Mouse (Mus musculus): ENCODE measurements at regions not wholly inside any gene's neighbourhood (a gene's known extent, or its start where the extent isn't known, plus 50 kb on each side); places are given as distances from the start of the nearest gene placed in this dataset.

GRCm38 (mm10) chr3:103500366-103500765 is 74.7 kb upstream of the Syt6 start:
- peaks cover 6% of the 10 kb centered on the region; the same call in 1 of the 2 replicates for H3K27me3 ChIP-seq (ENCODE audit: insufficient read depth, low read length)
- H3K4me3 ChIP-seq (replicated peaks; ENCODE audit: low read length) = no peak overlapping the region
- no peak for TF ChIP-seq NANOG (IDR thresholded peaks at IDR 0.05; ENCODE audit: borderline replicate concordance, low read length)
- no peak for TF ChIP-seq POU5F1 (IDR thresholded peaks at IDR 0.05; ENCODE audit: borderline replicate concordance, low read length)
- TF ChIP-seq CTCF (conservative IDR thresholded peaks at IDR 0.05; ENCODE audit: low read length) = no peak
- peaks cover 3% of the 10 kb centered on the region for H3K4me1 ChIP-seq (replicated peaks; ENCODE audit: low read depth, low read length)
- peaks cover 14% of the 10 kb centered on the region for H3K9me3 ChIP-seq (ENCODE audit: low read length)
- H3K36me3 ChIP-seq (ENCODE audit: insufficient read depth, low read length) = no peaks in the 10 kb centered on the region

GRCm38 (mm10) chr3:103504160-103504559 is 70.9 kb upstream of the Syt6 start:
- Histone ChIP-seq H3K4me1 (replicated peaks; ENCODE audit: low read depth, low read length) (peaks cover 3% of the 10 kb centered on the region), H3K27me3 (ENCODE audit: insufficient read depth, low read length) (0 out of 2 replicates have a peak, but pooled peaks cover 6% of the 10 kb centered on the region), H3K4me3 (replicated peaks; ENCODE audit: low read length) (no peak overlapping the region), H3K9me3 (ENCODE audit: low read length) (peaks cover 22% of the 10 kb centered on the region), H3K36me3 (ENCODE audit: insufficient read depth, low read length) (no peaks in the 10 kb centered on the region)
- no peak for TF ChIP-seq CTCF (conservative IDR thresholded peaks at IDR 0.05; ENCODE audit: low read length)
- no peak for TF ChIP-seq NANOG (IDR thresholded peaks at IDR 0.05; ENCODE audit: borderline replicate concordance, low read length)
- TF ChIP-seq POU5F1 (IDR thresholded peaks at IDR 0.05; ENCODE audit: borderline replicate concordance, low read length) = no peak

- Histone ChIP-seq H3K4me3 (replicated peaks; ENCODE audit: low read length) (no peak overlapping the region), H3K27me3 (ENCODE audit: insufficient read depth, low read length) (no peaks in the 10 kb centered on the region), H3K36me3 (ENCODE audit: insufficient read depth, low read length) (no peaks in the 10 kb centered on the region), H3K4me1 (replicated peaks; ENCODE audit: low read depth, low read length) (no peaks in the 10 kb centered on the region), H3K9me3 (ENCODE audit: low read length) (no peaks in the 10 kb centered on the region)
- TF ChIP-seq CTCF (conservative IDR thresholded peaks at IDR 0.05; ENCODE audit: low read length) (no peak), NANOG (IDR thresholded peaks at IDR 0.05; ENCODE audit: borderline replicate concordance, low read length) (no peak), POU5F1 (IDR thresholded peaks at IDR 0.05; ENCODE audit: borderline replicate concordance, low read length) (no peak)
These were observed 61.6 kb upstream of the Syt6 start for GRCm38 (mm10) chr3:103513411-103513810.

GRCm38 (mm10) chr3:103514061-103514460 is 61.0 kb upstream of the Syt6 start:
- TF ChIP-seq CTCF (conservative IDR thresholded peaks at IDR 0.05; ENCODE audit: low read length) (no peak), POU5F1 (IDR thresholded peaks at IDR 0.05; ENCODE audit: borderline replicate concordance, low read length) (no peak), NANOG (IDR thresholded peaks at IDR 0.05; ENCODE audit: borderline replicate concordance, low read length) (no peak)
- Histone ChIP-seq H3K4me1 (replicated peaks; ENCODE audit: low read depth, low read length) (no peaks in the 10 kb centered on the region), H3K9me3 (ENCODE audit: low read length) (no peaks in the 10 kb centered on the region), H3K4me3 (replicated peaks; ENCODE audit: low read length) (no peak overlapping the region), H3K27me3 (ENCODE audit: insufficient read depth, low read length) (no peaks in the 10 kb centered on the region), H3K36me3 (ENCODE audit: insufficient read depth, low read length) (no peaks in the 10 kb centered on the region)

GRCm38 (mm10) chr3:103515946-103516345 is 59.1 kb upstream of the Syt6 start:
- H3K4me1 ChIP-seq (replicated peaks; ENCODE audit: low read depth, low read length) = no peaks in the 10 kb centered on the region
- no peaks in the 10 kb centered on the region for H3K9me3 ChIP-seq (ENCODE audit: low read length)
- no peaks in the 10 kb centered on the region for H3K27me3 ChIP-seq (ENCODE audit: insufficient read depth, low read length)
- TF ChIP-seq POU5F1 (IDR thresholded peaks at IDR 0.05; ENCODE audit: borderline replicate concordance, low read length) = no peak
- TF ChIP-seq CTCF (conservative IDR thresholded peaks at IDR 0.05; ENCODE audit: low read length) = no peak
- no peak for TF ChIP-seq NANOG (IDR thresholded peaks at IDR 0.05; ENCODE audit: borderline replicate concordance, low read length)
- no peak overlapping the region for H3K4me3 ChIP-seq (replicated peaks; ENCODE audit: low read length)
- H3K36me3 ChIP-seq (ENCODE audit: insufficient read depth, low read length) = no peaks in the 10 kb centered on the region

- Histone ChIP-seq H3K27me3 (ENCODE audit: insufficient read depth, low read length) (no peaks in the 10 kb centered on the region), H3K4me1 (replicated peaks; ENCODE audit: low read depth, low read length) (no peaks in the 10 kb centered on the region), H3K9me3 (ENCODE audit: low read length) (no peaks in the 10 kb centered on the region), H3K4me3 (replicated peaks; ENCODE audit: low read length) (no peak overlapping the region), H3K36me3 (ENCODE audit: insufficient read depth, low read length) (no peaks in the 10 kb centered on the region)
- no peak for TF ChIP-seq NANOG (IDR thresholded peaks at IDR 0.05; ENCODE audit: borderline replicate concordance, low read length)
- TF ChIP-seq POU5F1 (IDR thresholded peaks at IDR 0.05; ENCODE audit: borderline replicate concordance, low read length) = no peak
- no peak for TF ChIP-seq CTCF (conservative IDR thresholded peaks at IDR 0.05; ENCODE audit: low read length)
These were observed 57.4 kb upstream of the Syt6 start for GRCm38 (mm10) chr3:103517376-103518304.

GRCm38 (mm10) chr3:103518624-103519023 is 56.4 kb upstream of the Syt6 start:
- no peaks in the 10 kb centered on the region for H3K27me3 ChIP-seq (ENCODE audit: insufficient read depth, low read length)
- TF ChIP-seq NANOG (IDR thresholded peaks at IDR 0.05; ENCODE audit: borderline replicate concordance, low read length) = no peak
- no peak for TF ChIP-seq CTCF (conservative IDR thresholded peaks at IDR 0.05; ENCODE audit: low read length)
- no peak for TF ChIP-seq POU5F1 (IDR thresholded peaks at IDR 0.05; ENCODE audit: borderline replicate concordance, low read length)
- no peaks in the 10 kb centered on the region for H3K36me3 ChIP-seq (ENCODE audit: insufficient read depth, low read length)

More at GRCm38 (mm10) chr3:103518624-103519023, 56.4 kb upstream of the Syt6 start:
- Histone ChIP-seq H3K9me3 (ENCODE audit: low read length) (no peaks in the 10 kb centered on the region), H3K4me3 (replicated peaks; ENCODE audit: low read length) (no peak overlapping the region), H3K4me1 (replicated peaks; ENCODE audit: low read depth, low read length) (no peaks in the 10 kb centered on the region)
